Mouse (Mus musculus) spleen, postnatal 36 days (tissue): ENCODE data around the gene Cpsf2.
A peak's percentile ranks its signal among the peaks of the same experiment; 100 is the strongest.

ENCODE experiments used
- DNase-seq, 2 experiments: peaks; one replicate each; pipeline ENCODE4 v3.0.0; 2022; ENCODE audit warnings: low spot score in 2 of 2, mixed read lengths in 1 of 2

The Cpsf2 gene

GRCm38 (mm10) chr12:101980266-101980665 lies 4.5 kb downstream of the Cpsf2 start:
- DNase-seq, result peak; percentile 44 to 61

- DNase-seq, result no peak
Observed at GRCm38 (mm10) chr12:101981559-101981958, 5.8 kb downstream of the Cpsf2 start.

- no peak for DNase-seq
Observed at GRCm38 (mm10) chr12:101982977-101983376, 7.2 kb downstream of the Cpsf2 start.

- DNase-seq, result no peak
Observed at GRCm38 (mm10) chr12:101985110-101985509, 9.3 kb downstream of the Cpsf2 start.

GRCm38 (mm10) chr12:101987659-101988058 lies 11.9 kb downstream of the Cpsf2 start:
- DNase-seq, result no peak

- DNase-seq, result peak; percentile 43 to 53
Observed at GRCm38 (mm10) chr12:101994576-101995467, 19.0 kb downstream of the Cpsf2 start.

- no peak for DNase-seq
Observed at GRCm38 (mm10) chr12:101998929-101999328, 23.1 kb downstream of the Cpsf2 start.

GRCm38 (mm10) chr12:102000785-102001184 lies 25.0 kb downstream of the Cpsf2 start:
- DNase-seq, result no peak

- DNase-seq, result no peak
Observed at GRCm38 (mm10) chr12:102008111-102008977, 32.6 kb downstream of the Cpsf2 start.

- DNase-seq, result no peak
Observed at GRCm38 (mm10) chr12:102009551-102009950, 33.8 kb downstream of the Cpsf2 start.

- no peak for DNase-seq
Observed at GRCm38 (mm10) chr12:102014411-102014810, 38.6 kb downstream of the Cpsf2 start.

- no peak for DNase-seq
Observed at GRCm38 (mm10) chr12:102015127-102015526, 39.3 kb downstream of the Cpsf2 start.

- DNase-seq, result no peak
Observed at GRCm38 (mm10) chr12:102021923-102022322, 46.1 kb downstream of the Cpsf2 start.

- DNase-seq, result no peak
Observed at GRCm38 (mm10) chr12:102029184-102029583, 53.4 kb downstream of the Cpsf2 start.

- DNase-seq, result no peak
Observed at GRCm38 (mm10) chr12:102029892-102030446, 54.2 kb downstream of the Cpsf2 start.

- no peak for DNase-seq
Observed at GRCm38 (mm10) chr12:102034934-102035333, 59.1 kb downstream of the Cpsf2 start.

- DNase-seq, result no peak
Observed at GRCm38 (mm10) chr12:102039861-102040260, 64.1 kb downstream of the Cpsf2 start.

- DNase-seq, result no peak
Observed at GRCm38 (mm10) chr12:102041699-102042098, 65.9 kb downstream of the Cpsf2 start.

- DNase-seq, result no peak
Observed at GRCm38 (mm10) chr12:102042247-102042646, 66.5 kb downstream of the Cpsf2 start.

GRCm38 (mm10) chr12:102043840-102044239 lies 68.1 kb downstream of the Cpsf2 start:
- no peak for DNase-seq

GRCm38 (mm10) chr12:102054155-102054554 lies 78.4 kb downstream of the Cpsf2 start:
- no peak for DNase-seq

GRCm38 (mm10) chr12:102055758-102056157 lies 80.0 kb downstream of the Cpsf2 start:
- DNase-seq, result no peak
